Mouse (Mus musculus): ENCODE results near the gene Cryz. TPM values are rescaled to one million over a fixed set of nuclear protein-coding genes. Genes with fewer than 3 reads are reported as not detected.
A peak's percentile ranks its signal among the peaks of the same experiment; 100 is the strongest.

Gene Cryz
- polyA plus RNA-seq, 1 experiment from 2014 or later, result 14.4 TPM

DNA sequence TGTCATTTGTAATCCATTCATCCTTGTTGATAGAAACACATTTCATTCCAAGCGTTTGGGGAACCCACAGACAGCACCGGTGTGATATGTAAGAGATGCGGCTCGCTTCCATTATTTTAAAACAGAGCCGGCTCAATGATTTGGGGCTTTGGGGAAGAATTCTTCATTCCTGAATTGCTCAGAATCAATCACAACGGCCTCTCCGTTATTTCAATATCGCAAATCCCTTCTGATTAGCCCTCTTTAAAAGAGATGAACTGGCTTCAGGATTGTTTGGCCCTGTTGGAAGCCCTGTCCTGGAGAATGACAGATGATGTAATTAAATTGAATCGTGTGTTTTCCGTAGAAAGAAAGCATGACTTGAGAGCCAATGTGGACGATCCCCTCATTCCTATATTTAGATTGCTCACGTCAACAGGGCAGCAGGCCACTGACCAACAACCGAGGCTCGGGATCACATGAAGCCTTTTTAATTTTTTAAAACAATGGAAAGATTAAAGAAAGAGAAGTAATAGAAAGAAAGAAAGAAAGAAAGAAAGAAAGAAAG, 26.4 kb upstream of the Cryz start:
- H3K27me3 ChIP-seq (ENCODE audit: control insufficient read depth, insufficient read depth, low read length), result peaks cover 10% of the 10 kb centered on the region
- no peak for ATAC-seq (ENCODE audit: insufficient number of reproducible peaks, insufficient read depth, low FRiP score, low read depth)
- H3K4me2 ChIP-seq (ENCODE audit: low read length), result peak overlapping the region; percentile 74
- no peak overlapping the region for H3K27ac ChIP-seq (replicated peaks in 1 of 2; ENCODE audit: control insufficient read depth in 1 of 2, insufficient read depth in 1 of 2, low read depth in 2 of 2, low read length in 2 of 2)
- no peaks in the 10 kb centered on the region; a peak in 2 of 4 replicates for H3K4me1 ChIP-seq (ENCODE audit: control insufficient read depth in 2 of 2, insufficient read depth in 2 of 2, low read length in 2 of 2)
- 52% methylated on average over 14 of the region's 14 CpGs for WGBS
- no peaks in the 10 kb centered on the region for H3K36me3 ChIP-seq (ENCODE audit: control insufficient read depth, insufficient read depth, low read length)
- H3K9me3 ChIP-seq (ENCODE audit: control insufficient read depth, low read length), result no peaks in the 10 kb centered on the region
- H3K9ac ChIP-seq (ENCODE audit: low read length), result no peak overlapping the region
- H3K4me3 ChIP-seq (ENCODE audit: control insufficient read depth in 1 of 2, insufficient read depth in 1 of 2, low read depth in 1 of 2, low read length in 2 of 2), result peak overlapping the region in 1 of 2 experiments; percentile 38; a peak in 1 of 4 replicates

DNA sequence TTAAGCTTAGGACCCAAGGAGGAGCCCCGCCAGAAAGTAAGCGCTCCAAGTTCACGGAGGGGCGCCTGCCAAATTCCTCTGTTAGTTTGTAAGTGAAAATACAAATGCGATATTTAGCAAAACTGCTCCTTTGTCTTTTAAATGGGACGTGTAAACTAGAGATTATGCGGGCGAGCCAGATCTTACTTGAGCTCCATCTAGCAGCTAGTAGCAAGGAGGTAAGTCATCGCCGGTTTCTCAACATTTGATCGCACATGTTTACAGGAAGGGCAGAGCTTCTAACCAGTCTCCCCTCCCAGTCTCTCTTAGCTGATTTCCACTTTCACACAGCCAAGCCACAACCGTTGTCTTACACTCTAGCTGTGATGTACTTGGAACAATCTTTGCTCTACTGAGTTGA, 25.7 kb upstream of the Cryz start:
- peaks cover 10% of the 10 kb centered on the region for H3K27me3 ChIP-seq (ENCODE audit: control insufficient read depth, insufficient read depth, low read length)
- H3K36me3 ChIP-seq (ENCODE audit: control insufficient read depth, insufficient read depth, low read length), result no peaks in the 10 kb centered on the region
- H3K4me2 ChIP-seq (ENCODE audit: low read length), result peak overlapping the region; percentile 74
- no peak overlapping the region for H3K27ac ChIP-seq (replicated peaks in 1 of 2; ENCODE audit: control insufficient read depth in 1 of 2, insufficient read depth in 1 of 2, low read depth in 2 of 2, low read length in 2 of 2)
- peak overlapping the region; percentile 50 for H3K9ac ChIP-seq (ENCODE audit: low read length)
- peak overlapping the region; percentile 7 to 38; a peak in 3 of 4 replicates for H3K4me3 ChIP-seq (ENCODE audit: control insufficient read depth in 1 of 2, insufficient read depth in 1 of 2, low read depth in 1 of 2, low read length in 2 of 2)
- ATAC-seq (ENCODE audit: insufficient number of reproducible peaks, insufficient read depth, low FRiP score, low read depth), result no peak
- H3K4me1 ChIP-seq (ENCODE audit: control insufficient read depth in 2 of 2, insufficient read depth in 2 of 2, low read length in 2 of 2), result no peaks in the 10 kb centered on the region; a peak in 2 of 4 replicates
- 4% methylated on average over 12 of the region's 12 CpGs for WGBS
- no peaks in the 10 kb centered on the region for H3K9me3 ChIP-seq (ENCODE audit: control insufficient read depth, low read length)

DNA sequence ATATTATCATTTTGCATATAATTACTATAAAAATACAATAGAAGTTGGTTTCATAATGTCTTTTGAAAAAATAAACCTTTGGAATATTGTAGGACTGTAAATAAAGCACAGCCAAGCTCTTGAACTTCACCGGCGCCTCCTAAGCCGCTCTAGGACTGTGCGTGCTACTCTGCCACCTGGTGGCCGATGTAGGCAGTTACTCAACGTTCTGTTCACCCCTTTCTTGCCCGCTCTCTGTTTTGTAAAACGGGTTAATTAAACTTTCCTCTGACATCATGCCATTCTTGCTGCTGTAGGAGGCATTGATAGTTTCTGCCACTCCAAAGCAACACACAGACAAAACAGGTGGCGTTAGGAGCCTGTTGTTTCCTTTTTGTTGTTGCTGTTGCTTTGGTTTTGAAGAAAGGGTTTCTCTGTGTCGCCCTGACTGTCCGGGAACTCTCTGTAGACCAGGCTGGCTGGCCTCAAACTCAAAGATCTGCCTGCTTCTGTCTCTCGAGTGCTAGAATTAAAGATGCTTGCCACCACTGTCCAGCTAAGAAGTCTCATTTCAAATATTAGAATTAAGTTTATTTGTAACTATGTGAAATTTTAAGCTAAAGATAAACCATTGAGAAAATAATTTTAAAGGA, 24.1 kb upstream of the Cryz start:
- 11% methylated on average over 12 of the region's 12 CpGs for WGBS
- Histone ChIP-seq H3K9me3 (ENCODE audit: control insufficient read depth, low read length) (no peaks in the 10 kb centered on the region), H3K4me1 (ENCODE audit: control insufficient read depth in 2 of 2, insufficient read depth in 2 of 2, low read length in 2 of 2) (no peaks in the 10 kb centered on the region; a peak in 2 of 4 replicates), H3K4me3 (ENCODE audit: control insufficient read depth in 1 of 2, insufficient read depth in 1 of 2, low read depth in 1 of 2, low read length in 2 of 2) (no peak overlapping the region), H3K4me2 (ENCODE audit: low read length) (peak overlapping the region; percentile 51), H3K9ac (ENCODE audit: low read length) (peak overlapping the region; percentile 54), H3K36me3 (ENCODE audit: control insufficient read depth, insufficient read depth, low read length) (no peaks in the 10 kb centered on the region), H3K27ac (replicated peaks in 1 of 2; ENCODE audit: control insufficient read depth in 1 of 2, insufficient read depth in 1 of 2, low read depth in 2 of 2, low read length in 2 of 2) (no peak overlapping the region), H3K27me3 (ENCODE audit: control insufficient read depth, insufficient read depth, low read length) (peaks cover 10% of the 10 kb centered on the region; the same call in 1 of the 2 replicates)
- no peak for ATAC-seq (ENCODE audit: insufficient number of reproducible peaks, insufficient read depth, low FRiP score, low read depth)

DNA sequence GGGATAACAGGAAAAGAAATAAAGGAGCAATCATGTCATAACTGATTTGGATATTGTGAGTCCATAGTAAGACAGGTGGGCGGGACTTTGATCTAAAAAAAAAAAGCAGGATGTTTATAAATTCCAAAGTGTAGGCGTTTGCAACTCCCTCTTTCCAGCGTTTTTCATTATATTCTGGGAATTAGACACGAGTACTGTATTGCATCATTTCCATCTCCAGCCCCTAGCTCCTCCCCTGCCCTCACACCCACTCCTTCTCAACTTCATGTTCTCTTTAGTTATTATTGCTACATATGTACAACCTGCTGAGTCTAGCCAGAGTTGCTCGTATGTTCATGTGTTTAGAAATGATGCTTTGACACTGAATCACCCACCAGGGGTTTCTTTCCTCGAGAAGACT, 22.8 kb upstream of the Cryz start:
- Histone ChIP-seq H3K27me3 (ENCODE audit: control insufficient read depth, insufficient read depth, low read length) (peaks cover 10% of the 10 kb centered on the region; the same call in 1 of the 2 replicates), H3K9ac (ENCODE audit: low read length) (no peak overlapping the region), H3K4me1 (ENCODE audit: control insufficient read depth in 2 of 2, insufficient read depth in 2 of 2, low read length in 2 of 2) (no peaks in the 10 kb centered on the region; a peak in 2 of 4 replicates), H3K4me2 (ENCODE audit: low read length) (no peak overlapping the region), H3K36me3 (ENCODE audit: control insufficient read depth, insufficient read depth, low read length) (peaks cover 2% of the 10 kb centered on the region), H3K27ac (replicated peaks in 1 of 2; ENCODE audit: control insufficient read depth in 1 of 2, insufficient read depth in 1 of 2, low read depth in 2 of 2, low read length in 2 of 2) (no peak overlapping the region), H3K9me3 (ENCODE audit: control insufficient read depth, low read length) (no peaks in the 10 kb centered on the region), H3K4me3 (ENCODE audit: control insufficient read depth in 1 of 2, insufficient read depth in 1 of 2, low read depth in 1 of 2, low read length in 2 of 2) (no peak overlapping the region)
- WGBS, result 59% methylated on average over 6 of the region's 6 CpGs
- ATAC-seq (ENCODE audit: insufficient number of reproducible peaks, insufficient read depth, low FRiP score, low read depth), result no peak

DNA sequence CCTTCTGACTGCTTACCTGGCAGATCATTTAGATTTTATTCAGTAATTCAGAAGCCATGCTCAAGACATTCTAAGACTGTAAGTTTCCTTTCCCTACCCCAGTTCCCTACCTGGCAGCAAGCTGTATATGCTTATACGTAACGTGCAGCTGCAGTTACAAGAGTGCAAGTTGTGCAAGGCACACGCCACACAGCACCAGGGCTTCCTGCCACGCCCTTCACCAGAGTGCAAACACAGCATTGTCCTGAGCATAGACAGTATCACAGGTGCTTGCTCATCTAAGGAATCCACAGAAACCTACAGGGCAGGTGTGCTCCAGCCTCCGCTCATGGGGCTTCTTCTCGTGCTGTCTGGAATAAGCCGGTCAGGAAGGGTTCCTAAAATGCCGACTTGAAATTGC, 18.6 kb upstream of the Cryz start:
- no peaks in the 10 kb centered on the region for H3K9me3 ChIP-seq (ENCODE audit: control insufficient read depth, low read length)
- H3K36me3 ChIP-seq (ENCODE audit: control insufficient read depth, insufficient read depth, low read length), result peaks cover 16% of the 10 kb centered on the region
- no peaks in the 10 kb centered on the region for H3K4me1 ChIP-seq (ENCODE audit: control insufficient read depth in 2 of 2, insufficient read depth in 2 of 2, low read length in 2 of 2)
- H3K27ac ChIP-seq (replicated peaks in 1 of 2; ENCODE audit: control insufficient read depth in 1 of 2, insufficient read depth in 1 of 2, low read depth in 2 of 2, low read length in 2 of 2), result no peak overlapping the region
- no peak overlapping the region for H3K9ac ChIP-seq (ENCODE audit: low read length)
- H3K4me3 ChIP-seq (ENCODE audit: control insufficient read depth in 1 of 2, insufficient read depth in 1 of 2, low read depth in 1 of 2, low read length in 2 of 2), result no peak overlapping the region
- 92% methylated on average over 8 of the region's 8 CpGs for WGBS
- no peaks in the 10 kb centered on the region for H3K27me3 ChIP-seq (ENCODE audit: control insufficient read depth, insufficient read depth, low read length)
- ATAC-seq (ENCODE audit: insufficient number of reproducible peaks, insufficient read depth, low FRiP score, low read depth), result no peak
- H3K4me2 ChIP-seq (ENCODE audit: low read length), result no peak overlapping the region

DNA sequence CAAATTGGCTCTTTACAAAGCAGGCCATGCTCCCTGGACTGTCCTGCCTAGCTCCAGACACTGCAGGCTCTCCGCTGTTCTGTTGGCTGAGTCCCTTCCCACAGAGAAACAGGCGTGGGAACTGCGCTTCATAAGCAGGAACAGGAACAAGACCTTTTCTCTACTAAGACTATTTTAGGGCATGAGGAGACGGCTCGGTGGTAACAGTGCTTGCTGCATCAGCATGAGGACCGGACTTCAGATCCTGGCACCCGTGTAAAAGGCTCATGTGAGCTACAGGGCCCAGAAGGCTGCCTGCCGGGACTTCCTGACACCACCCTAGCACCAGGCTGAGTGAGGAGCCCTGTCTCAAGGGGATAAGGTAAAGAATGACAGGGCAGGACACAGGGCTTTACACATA, 12.2 kb upstream of the Cryz start:
- Histone ChIP-seq H3K9me3 (ENCODE audit: control insufficient read depth, low read length) (no peaks in the 10 kb centered on the region), H3K4me1 (ENCODE audit: control insufficient read depth in 2 of 2, insufficient read depth in 2 of 2, low read length in 2 of 2) (no peaks in the 10 kb centered on the region), H3K27ac (replicated peaks in 1 of 2; ENCODE audit: control insufficient read depth in 1 of 2, insufficient read depth in 1 of 2, low read depth in 2 of 2, low read length in 2 of 2) (no peak overlapping the region), H3K4me3 (ENCODE audit: control insufficient read depth in 1 of 2, insufficient read depth in 1 of 2, low read depth in 1 of 2, low read length in 2 of 2) (no peak overlapping the region), H3K36me3 (ENCODE audit: control insufficient read depth, insufficient read depth, low read length) (peaks cover 50% of the 10 kb centered on the region), H3K27me3 (ENCODE audit: control insufficient read depth, insufficient read depth, low read length) (no peaks in the 10 kb centered on the region), H3K9ac (ENCODE audit: low read length) (no peak overlapping the region), H3K4me2 (ENCODE audit: low read length) (no peak overlapping the region)
- WGBS, result 88% methylated on average over 8 of the region's 8 CpGs
- no peak for ATAC-seq (ENCODE audit: insufficient number of reproducible peaks, insufficient read depth, low FRiP score, low read depth)

DNA sequence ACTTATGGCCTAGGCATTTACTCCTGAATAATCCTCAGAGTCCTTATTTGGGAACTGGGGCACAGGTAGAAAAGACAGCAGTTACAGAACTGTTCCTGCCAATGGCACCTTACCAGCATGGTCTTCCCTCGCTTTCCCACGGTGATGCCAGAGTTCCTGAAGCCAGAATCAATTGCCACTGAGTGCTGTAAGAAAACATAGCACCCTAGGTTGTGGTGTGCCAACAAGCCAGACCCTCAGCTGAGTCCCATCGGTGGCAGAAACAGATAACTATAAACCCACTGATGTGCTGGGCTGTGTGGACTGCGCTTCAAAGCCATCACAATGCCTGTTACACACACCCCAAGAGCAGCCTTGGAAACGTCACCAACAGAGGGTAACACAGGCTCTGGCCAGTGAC, 5.5 kb upstream of the Cryz start:
- ATAC-seq (ENCODE audit: insufficient number of reproducible peaks, insufficient read depth, low FRiP score, low read depth), result no peak
- Histone ChIP-seq H3K4me1 (ENCODE audit: control insufficient read depth in 2 of 2, insufficient read depth in 2 of 2, low read length in 2 of 2) (no peaks in the 10 kb centered on the region), H3K4me2 (ENCODE audit: low read length) (no peak overlapping the region), H3K36me3 (ENCODE audit: control insufficient read depth, insufficient read depth, low read length) (peaks cover 77% of the 10 kb centered on the region), H3K27ac (replicated peaks in 1 of 2; ENCODE audit: control insufficient read depth in 1 of 2, insufficient read depth in 1 of 2, low read depth in 2 of 2, low read length in 2 of 2) (no peak overlapping the region), H3K4me3 (ENCODE audit: control insufficient read depth in 1 of 2, insufficient read depth in 1 of 2, low read depth in 1 of 2, low read length in 2 of 2) (no peak overlapping the region), H3K9me3 (ENCODE audit: control insufficient read depth, low read length) (no peaks in the 10 kb centered on the region), H3K27me3 (ENCODE audit: control insufficient read depth, insufficient read depth, low read length) (no peaks in the 10 kb centered on the region), H3K9ac (ENCODE audit: low read length) (no peak overlapping the region)
- 86% methylated on average over 5 of the region's 5 CpGs for WGBS

DNA sequence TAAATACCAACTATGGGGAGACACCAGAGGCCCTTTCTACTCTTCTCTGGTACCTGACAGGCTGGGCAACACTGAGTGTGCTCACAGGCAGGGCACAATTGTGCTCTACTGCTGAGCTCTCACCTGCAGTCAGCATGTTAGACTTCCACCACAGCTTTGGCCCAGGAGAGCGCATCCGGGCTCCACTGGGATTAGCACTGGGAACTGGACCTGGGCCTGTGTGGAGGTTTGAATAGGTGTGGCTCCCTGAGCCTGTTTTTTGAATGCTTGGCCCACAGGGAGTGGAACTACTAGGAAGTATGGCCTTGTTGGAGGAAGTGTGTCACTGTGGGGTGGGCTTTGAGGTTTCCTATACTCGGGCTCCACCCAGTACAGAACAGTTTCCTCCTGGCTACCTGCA, 4.9 kb upstream of the Cryz start:
- H3K36me3 ChIP-seq (ENCODE audit: control insufficient read depth, insufficient read depth, low read length), result peaks cover 71% of the 10 kb centered on the region
- H3K9ac ChIP-seq (ENCODE audit: low read length), result no peak overlapping the region
- no peak overlapping the region for H3K4me3 ChIP-seq (ENCODE audit: control insufficient read depth in 1 of 2, insufficient read depth in 1 of 2, low read depth in 1 of 2, low read length in 2 of 2)
- no peak overlapping the region for H3K4me2 ChIP-seq (ENCODE audit: low read length)
- H3K4me1 ChIP-seq (ENCODE audit: control insufficient read depth in 2 of 2, insufficient read depth in 2 of 2, low read length in 2 of 2), result peaks cover 3 to 4% of the 10 kb centered on the region in 2 experiments; a peak in 3 of 4 replicates
- H3K27ac ChIP-seq (replicated peaks in 1 of 2; ENCODE audit: control insufficient read depth in 1 of 2, insufficient read depth in 1 of 2, low read depth in 2 of 2, low read length in 2 of 2), result no peak overlapping the region
- 97% methylated on average over 3 of the region's 3 CpGs for WGBS
- no peaks in the 10 kb centered on the region for H3K27me3 ChIP-seq (ENCODE audit: control insufficient read depth, insufficient read depth, low read length)
- H3K9me3 ChIP-seq (ENCODE audit: control insufficient read depth, low read length), result no peaks in the 10 kb centered on the region
- no peak for ATAC-seq (ENCODE audit: insufficient number of reproducible peaks, insufficient read depth, low FRiP score, low read depth)
